Mouse (Mus musculus) liver, embryonic 12.5 days (tissue): ENCODE results near the gene Ddx52. TPM values are rescaled to one million over a fixed set of nuclear protein-coding genes. Genes with fewer than 3 reads are reported as not detected.

Source experiments
- ATAC-seq: fragments of 200-750 bp; cut with Nextera tagmentation; 2 replicates; pipeline ENCODE4 v1.8.0; 2017; ENCODE audit warnings: moderate number of reproducible peaks, mild to moderate bottlenecking, moderate library complexity
- H3K27ac ChIP-seq: fragments of 300-500 bp; sonication (generic); 2 replicates; pipeline ENCODE4 v1.5.1; 2016; ENCODE audit warnings: mild to moderate bottlenecking
- H3K27me3 ChIP-seq: fragments of 300-500 bp; sonication (generic); replicated peaks from 2 replicates; pipeline ENCODE4 v1.6.1; 2016; ENCODE audit warnings: mild to moderate bottlenecking, moderate library complexity
- H3K36me3 ChIP-seq: fragments of 300-500 bp; sonication (generic); 2 replicates; pipeline ENCODE4 v1.6.1; 2016; ENCODE audit warnings: mild to moderate bottlenecking, moderate library complexity
- H3K4me1 ChIP-seq: fragments of 300-500 bp; sonication (generic); 2 replicates; pipeline ENCODE4 v1.6.1; 2016
- H3K4me2 ChIP-seq: fragments of 300-500 bp; sonication (generic); 2 replicates; pipeline ENCODE4 v1.6.1; 2016; ENCODE audit warnings: mild to moderate bottlenecking, moderate library complexity
- H3K4me3 ChIP-seq: fragments of 300-500 bp; sonication (generic); 2 replicates; pipeline ENCODE4 v1.5.1; 2016; ENCODE audit warnings: mild to moderate bottlenecking, moderate library complexity
- H3K9ac ChIP-seq: fragments of 300-500 bp; sonication (generic); 2 replicates; pipeline ENCODE4 v1.6.1; 2016; ENCODE audit warnings: mild to moderate bottlenecking, moderate library complexity
- H3K9me3 ChIP-seq: fragments of 300-500 bp; sonication (generic); replicated peaks from 2 replicates; pipeline ENCODE4 v1.6.1; 2016; ENCODE audit warnings: mild to moderate bottlenecking, moderate library complexity
- WGBS: fragments of 180-500 bp; shearing (Covaris S2); methylation state at CpG from one replicate; pipeline ENCODE4 v1.1.7; 2016; ENCODE audit not compliant: insufficient replicate concordance; 5-methylcytosine and 5-hydroxymethylcytosine counted together
- polyA plus RNA-seq: library from polyadenylated mRNA; unstranded; fragments of >200 nt; fragmentation: Nextera tagmentation; extraction: Ambion mirVana; gene quantifications from 2 replicates; pipeline ENCODE4 v1.2.1, GENCODE M21; 2016

Gene Ddx52
- polyA plus RNA-seq, 1 experiment from 2014 or later, result 27.4 TPM

GRCm38 (mm10) chr11:83932506-83933106 is 9.3 kb upstream of the Ddx52 start:
- ATAC-seq, result no peak
- Histone ChIP-seq H3K4me1 (peaks cover 3% of the 10 kb centered on the region; the same call in 1 of the 2 replicates), H3K9me3 (no peaks in the 10 kb centered on the region), H3K36me3 (no peaks in the 10 kb centered on the region), H3K27me3 (peaks cover 10% of the 10 kb centered on the region; the same call in 1 of the 2 replicates), H3K9ac (no peak overlapping the region), H3K4me2 (no peak overlapping the region), H3K27ac (no peak overlapping the region), H3K4me3 (no peak overlapping the region)
- 54% methylated on average over 10 of the region's 10 CpGs for WGBS

GRCm38 (mm10) chr11:83933376-83933775 is 8.5 kb upstream of the Ddx52 start:
- peaks cover 3% of the 10 kb centered on the region; the same call in 1 of the 2 replicates for H3K4me1 ChIP-seq
- no peak for ATAC-seq
- no peak overlapping the region for H3K4me2 ChIP-seq
- peaks cover 10% of the 10 kb centered on the region; the same call in 1 of the 2 replicates for H3K27me3 ChIP-seq
- H3K36me3 ChIP-seq, result no peaks in the 10 kb centered on the region
- 80% methylated on average over 4 of the region's 4 CpGs for WGBS
- no peak overlapping the region for H3K9ac ChIP-seq
- H3K4me3 ChIP-seq, result no peak overlapping the region
- no peak overlapping the region; the same call in 1 of the 2 replicates for H3K27ac ChIP-seq
- no peaks in the 10 kb centered on the region for H3K9me3 ChIP-seq

GRCm38 (mm10) chr11:83935986-83936665 is 5.7 kb upstream of the Ddx52 start:
- Histone ChIP-seq H3K4me3 (no peak overlapping the region), H3K4me2 (no peak overlapping the region), H3K27ac (no peak overlapping the region), H3K36me3 (no peaks in the 10 kb centered on the region), H3K9me3 (no peaks in the 10 kb centered on the region), H3K4me1 (peaks cover 3% of the 10 kb centered on the region; the same call in 1 of the 2 replicates), H3K27me3 (peaks cover 25% of the 10 kb centered on the region; the same call in 1 of the 2 replicates), H3K9ac (no peak overlapping the region)
- ATAC-seq, result no peak
- WGBS, result 18% methylated on average over 7 of the region's 7 CpGs

GRCm38 (mm10) chr11:83938556-83938955 is 3.3 kb upstream of the Ddx52 start:
- no peaks in the 10 kb centered on the region for H3K9me3 ChIP-seq
- no peak overlapping the region for H3K27ac ChIP-seq
- 63% methylated on average over 8 of the region's 8 CpGs for WGBS
- H3K4me3 ChIP-seq, result no peak overlapping the region
- H3K9ac ChIP-seq, result no peak overlapping the region
- no peak overlapping the region for H3K4me2 ChIP-seq
- H3K36me3 ChIP-seq, result peaks cover 3% of the 10 kb centered on the region
- ATAC-seq, result no peak
- H3K27me3 ChIP-seq, result peaks cover 25% of the 10 kb centered on the region; the same call in 1 of the 2 replicates
- peaks cover 15% of the 10 kb centered on the region for H3K4me1 ChIP-seq

- H3K9ac ChIP-seq, result no peak overlapping the region
- H3K4me1 ChIP-seq, result no peaks in the 10 kb centered on the region
- WGBS, result 80% methylated on average over 2 of the region's 2 CpGs
- ATAC-seq, result no peak
- no peaks in the 10 kb centered on the region for H3K9me3 ChIP-seq
- no peak overlapping the region for H3K27ac ChIP-seq
- no peak overlapping the region for H3K4me3 ChIP-seq
- H3K36me3 ChIP-seq, result peaks cover 98% of the 10 kb centered on the region
- no peak overlapping the region for H3K4me2 ChIP-seq
- H3K27me3 ChIP-seq, result no peaks in the 10 kb centered on the region
Observed at GRCm38 (mm10) chr11:83956822-83957221, 15.0 kb downstream of the Ddx52 start.

GRCm38 (mm10) chr11:83961983-83962382 is 20.1 kb downstream of the Ddx52 start:
- Histone ChIP-seq H3K9me3 (no peaks in the 10 kb centered on the region), H3K9ac (no peak overlapping the region), H3K4me2 (no peak overlapping the region), H3K36me3 (peaks cover 61% of the 10 kb centered on the region), H3K4me1 (peaks cover 26% of the 10 kb centered on the region), H3K27ac (no peak overlapping the region), H3K27me3 (no peaks in the 10 kb centered on the region), H3K4me3 (no peak overlapping the region)
- WGBS, result 79% methylated on average over 3 of the region's 3 CpGs
- ATAC-seq, result no peak

GRCm38 (mm10) chr11:83963991-83964921 is 22.4 kb downstream of the Ddx52 start, which contains the start of gene Synrg:
TSS of gene Synrg (plus strand) at chr11:83964428.
- Histone ChIP-seq H3K4me3 (peak within 1 kb of the TSS; percentile 78), H3K9ac (peak within 1 kb of the TSS; percentile 85), H3K9me3 (no peaks in the 10 kb centered on the region), H3K27ac (peak within 1 kb of the TSS; percentile 85), H3K4me1 (peaks cover 41% of the 10 kb centered on the region), H3K36me3 (peaks cover 40% of the 10 kb centered on the region), H3K27me3 (no peaks in the 10 kb centered on the region), H3K4me2 (peak within 1 kb of the TSS; percentile 74)
- ATAC-seq, result peak; percentile 94
- 3% methylated on average over 64 of the region's 76 CpGs for WGBS

GRCm38 (mm10) chr11:83967436-83968204 is 25.8 kb downstream of the Ddx52 start:
- Histone ChIP-seq H3K4me1 (peaks cover 41% of the 10 kb centered on the region), H3K36me3 (peaks cover 24% of the 10 kb centered on the region), H3K4me2 (peak overlapping the region; percentile 43), H3K27ac (peak overlapping the region; percentile 28), H3K9me3 (no peaks in the 10 kb centered on the region), H3K4me3 (no peak overlapping the region), H3K27me3 (no peaks in the 10 kb centered on the region), H3K9ac (no peak overlapping the region)
- 36% methylated on average over 8 of the region's 8 CpGs for WGBS
- peak; percentile 67 for ATAC-seq

GRCm38 (mm10) chr11:83968205-83968575 is 26.3 kb downstream of the Ddx52 start:
- Histone ChIP-seq H3K4me2 (no peak overlapping the region), H3K9me3 (no peaks in the 10 kb centered on the region), H3K27me3 (no peaks in the 10 kb centered on the region), H3K4me3 (no peak overlapping the region), H3K9ac (no peak overlapping the region), H3K36me3 (peaks cover 24% of the 10 kb centered on the region), H3K4me1 (peaks cover 41% of the 10 kb centered on the region), H3K27ac (0 out of 2 replicates have a peak overlapping the region, but pooled peaks have one; percentile 12)
- 50% methylated on average over 6 of the region's 6 CpGs for WGBS
- no peak for ATAC-seq

- no peak for ATAC-seq
- no peaks in the 10 kb centered on the region for H3K27me3 ChIP-seq
- H3K27ac ChIP-seq, result no peak overlapping the region
- 80% methylated on average over 3 of the region's 3 CpGs for WGBS
- no peak overlapping the region for H3K9ac ChIP-seq
- H3K4me3 ChIP-seq, result no peak overlapping the region
- peaks cover 27% of the 10 kb centered on the region for H3K36me3 ChIP-seq
- peaks cover 34% of the 10 kb centered on the region for H3K4me1 ChIP-seq
- no peak overlapping the region for H3K4me2 ChIP-seq
- H3K9me3 ChIP-seq, result no peaks in the 10 kb centered on the region
Observed at GRCm38 (mm10) chr11:83969040-83969439, 27.2 kb downstream of the Ddx52 start.
